Mouse (Mus musculus): ENCODE data around the gene Tango6.

The Tango6 gene

DNA sequence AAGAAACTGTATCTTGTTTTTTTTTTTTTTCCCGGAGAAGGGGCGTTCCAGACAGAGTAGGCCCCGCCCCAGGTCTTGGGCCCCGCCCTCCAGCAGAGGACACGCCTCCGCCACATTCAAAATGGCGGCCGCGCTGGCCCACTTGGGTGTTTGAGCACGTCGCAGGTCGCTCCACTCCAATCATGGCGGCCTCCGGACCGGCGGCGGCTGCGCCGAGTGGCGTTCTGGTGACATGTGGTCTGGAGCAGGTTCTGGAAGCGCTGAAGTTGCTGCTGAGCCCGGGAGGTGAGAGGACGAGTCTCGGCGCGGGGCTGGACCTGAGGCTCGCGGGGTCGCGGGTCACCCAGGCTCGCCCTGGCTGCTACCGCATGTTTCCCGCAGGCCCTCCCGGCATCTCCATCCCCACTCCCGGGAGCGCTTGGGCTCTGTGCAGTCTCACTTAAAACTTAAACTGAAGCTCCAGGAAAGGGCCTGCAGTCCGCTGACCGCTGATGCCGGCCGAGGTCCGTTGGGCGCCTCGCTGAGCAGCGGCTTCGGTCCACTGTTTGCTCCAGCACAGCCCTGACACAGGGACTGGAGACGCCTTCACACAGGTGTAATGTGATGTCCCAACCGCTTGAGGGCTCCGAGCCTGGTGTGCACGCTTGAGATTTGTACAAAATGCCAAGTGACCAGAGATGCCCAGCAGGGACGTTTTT, at the start of gene Tango6:
Gene Tango6, plus strand, starts transcription at position 98 of the 698 bp plus-strand sequence.
- in situ Hi-C loops (cut with MboI; ENCODE audit: unreplicated experiment in 2 of 2) = loop anchor here (25.0 kb wide), 2 partner anchors 754 to 904 kb away; partner anchors contain the start of genes Nob1 (in 1 of the 2), Psmd7 (in 1 of the 2) and Wwp2 (in 1 of the 2)

DNA sequence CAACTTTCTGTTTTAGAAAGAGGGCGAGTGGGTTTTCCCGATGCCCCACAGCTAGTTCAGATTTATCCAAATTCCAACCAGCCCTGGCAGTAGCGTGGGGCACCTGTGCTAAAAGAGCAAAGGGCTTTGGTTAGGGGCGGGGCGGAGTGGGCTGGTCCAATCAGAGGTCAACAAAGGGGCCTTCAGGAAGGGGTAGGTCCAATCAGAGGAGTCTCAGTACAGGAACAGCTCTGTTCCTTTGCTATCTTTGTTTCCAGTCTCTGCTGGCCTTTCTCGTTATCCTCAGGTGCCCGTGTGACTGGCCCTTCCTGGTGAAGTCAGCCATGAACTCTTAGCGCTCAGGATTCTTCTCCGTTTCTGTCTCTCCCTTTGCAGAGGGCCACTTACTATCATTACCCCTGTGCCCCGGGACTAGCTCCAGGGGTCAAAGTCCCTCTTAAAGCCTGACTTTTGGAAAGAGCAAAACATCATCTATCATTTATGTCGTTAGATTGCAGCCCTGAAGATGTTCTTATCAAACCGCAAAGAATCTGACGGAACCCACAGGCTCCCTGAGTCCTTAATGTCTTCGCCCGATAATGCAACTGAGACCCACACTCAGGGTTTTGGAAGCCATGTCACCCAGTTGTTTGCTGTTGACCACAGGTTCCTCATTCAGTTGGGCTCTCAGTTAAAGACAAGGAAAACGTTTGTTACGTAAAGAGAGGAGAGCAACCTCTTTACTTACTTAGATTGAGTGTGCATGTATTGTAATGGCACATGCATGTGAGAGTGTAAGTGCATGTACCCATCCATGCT, 49.3 kb upstream of the Tango6 start:
- in situ Hi-C loops (cut with MboI; ENCODE audit: unreplicated experiment in 2 of 2) = no loop called here

DNA sequence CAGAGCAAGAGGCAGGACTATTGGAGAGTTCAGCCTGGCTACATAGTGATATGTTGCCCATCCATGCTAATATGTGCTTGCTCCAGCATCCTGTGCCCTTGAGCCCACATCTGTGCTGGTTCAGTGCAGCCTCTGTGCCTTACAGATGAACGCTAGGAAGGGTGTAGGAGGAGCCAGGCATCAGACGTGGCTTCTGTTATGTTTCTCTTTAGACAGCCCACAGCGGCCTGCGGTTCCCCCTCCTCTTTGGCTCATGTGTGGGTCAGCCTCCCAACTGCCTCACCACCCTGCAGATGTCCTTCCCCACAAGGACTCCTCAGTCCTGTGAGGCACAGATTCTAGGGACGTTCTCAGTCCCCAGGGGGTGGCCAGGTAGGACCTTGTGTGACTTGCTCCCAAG, 47.6 kb upstream of the Tango6 start:
- in situ Hi-C loops (cut with MboI; ENCODE audit: unreplicated experiment in 2 of 2) = no loop called here

DNA sequence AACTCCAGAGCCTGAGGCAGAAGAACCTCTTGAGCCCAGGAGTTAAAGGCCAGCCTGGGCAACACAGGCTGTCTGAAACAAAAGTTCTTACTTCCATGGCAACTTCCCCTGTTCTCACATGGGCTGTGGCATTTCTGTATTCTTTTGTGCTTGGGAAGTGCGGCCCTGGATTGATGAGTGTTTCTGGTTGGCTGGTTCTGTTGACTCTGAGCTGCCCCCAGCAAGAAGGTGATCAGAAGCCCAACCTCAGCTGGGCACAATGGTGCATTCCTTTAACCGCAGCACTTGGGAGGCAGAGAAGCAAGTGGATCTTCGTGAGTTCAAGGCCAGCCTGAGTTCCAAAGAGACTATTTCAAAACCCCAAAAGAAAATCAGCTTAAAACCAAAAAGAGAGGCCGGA, 45.4 kb upstream of the Tango6 start:
- in situ Hi-C loops (cut with MboI; ENCODE audit: unreplicated experiment in 2 of 2) = no loop called here

DNA sequence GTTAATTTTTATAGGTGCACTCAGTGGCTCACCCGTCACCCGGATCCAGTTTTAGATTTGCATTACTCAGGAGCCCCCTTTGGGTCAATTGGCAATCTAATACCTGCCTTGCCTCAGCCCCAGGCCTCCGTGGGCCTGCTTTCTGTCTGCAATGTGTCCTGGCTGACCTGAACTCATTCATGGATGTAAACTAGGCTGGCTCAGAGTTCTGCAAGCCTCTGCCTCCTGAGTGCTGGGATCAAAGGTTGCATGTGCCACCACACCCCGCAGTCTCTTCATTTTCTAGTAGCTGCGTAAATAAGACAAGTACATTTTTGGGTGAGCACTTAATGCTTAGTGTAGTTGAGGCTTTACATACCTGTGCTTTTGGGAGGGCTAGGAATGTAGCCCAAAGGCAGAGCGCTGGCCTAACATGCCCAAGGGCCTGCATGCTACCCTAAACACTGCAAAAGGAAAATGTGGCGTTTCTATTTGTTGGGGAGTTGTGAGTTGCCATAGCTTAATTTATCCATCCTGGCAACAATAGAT, 44.0 kb upstream of the Tango6 start:
- in situ Hi-C loops (cut with MboI; ENCODE audit: unreplicated experiment in 2 of 2) = no loop called here

DNA sequence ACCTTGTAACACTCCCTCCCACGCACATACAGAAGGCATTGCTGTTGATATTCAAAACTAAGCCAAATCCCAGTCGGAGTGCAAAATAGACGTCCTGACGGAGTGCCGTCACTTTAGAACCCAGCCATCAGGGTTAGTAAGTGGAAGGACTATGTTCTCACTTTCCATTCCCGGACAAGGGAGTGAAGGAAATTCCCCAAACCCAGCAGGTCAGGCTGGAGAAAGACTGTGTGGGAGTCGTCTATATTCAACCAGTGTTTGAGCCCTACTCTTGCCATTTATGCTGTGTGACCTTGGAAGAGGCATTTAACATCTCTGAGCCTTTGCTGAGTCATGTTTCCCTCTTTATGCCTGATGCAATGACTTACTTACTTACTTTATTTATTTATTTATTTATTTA, 42.7 kb upstream of the Tango6 start:
- in situ Hi-C loops (cut with MboI; ENCODE audit: unreplicated experiment in 2 of 2) = loop anchor here (10.0 kb wide), 2 partner anchors 225 to 485 kb away; partner anchors contain the start of genes Zfp90 (in 2 of the 2) and Pla2g15 (in 1 of the 2)

DNA sequence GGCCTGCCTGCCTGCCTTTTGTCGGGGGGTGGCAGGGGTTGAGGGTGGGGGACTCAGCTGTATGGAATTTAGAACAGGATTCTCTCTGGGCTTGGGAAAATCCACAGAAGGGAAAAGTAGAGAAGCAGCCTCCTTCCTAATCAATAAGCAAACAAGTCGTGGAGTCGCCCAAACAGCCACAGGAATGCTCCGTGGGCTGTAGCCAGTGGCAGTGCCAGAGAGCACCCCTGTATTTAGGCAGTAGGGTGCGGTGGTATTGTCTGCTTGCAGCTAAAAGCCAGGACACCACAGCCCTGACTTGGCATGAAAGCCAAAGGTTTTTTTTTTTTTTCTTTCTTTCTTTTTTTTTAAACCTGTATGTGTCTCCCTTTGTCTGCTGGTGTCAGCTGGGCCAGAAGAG, 41.9 kb upstream of the Tango6 start:
- in situ Hi-C loops (cut with MboI; ENCODE audit: unreplicated experiment in 2 of 2) = loop anchor here (10.0 kb wide), 2 partner anchors 226 to 486 kb away; partner anchors contain the start of genes Zfp90 (in 2 of the 2) and Pla2g15 (in 1 of the 2)

DNA sequence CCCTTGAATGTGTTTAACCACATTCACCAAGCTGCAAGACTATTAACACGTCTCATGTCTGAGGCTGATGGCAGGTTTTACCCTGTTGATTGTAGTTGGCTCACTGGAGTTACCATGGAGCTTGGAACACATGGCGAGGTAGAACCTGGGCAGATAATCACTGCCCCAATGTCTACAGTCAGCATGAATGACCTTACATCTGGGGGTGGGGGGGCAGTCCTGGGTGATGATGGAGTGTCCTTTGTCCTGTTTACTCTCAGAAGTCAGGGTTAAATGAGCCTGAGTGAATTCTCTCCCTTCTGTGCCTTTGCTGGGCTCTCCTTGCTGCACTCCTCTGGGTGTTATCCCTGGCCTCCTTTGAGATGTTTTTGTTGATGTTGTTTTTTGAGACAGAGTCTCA, 40.7 kb upstream of the Tango6 start:
- in situ Hi-C loops (cut with MboI; ENCODE audit: unreplicated experiment in 2 of 2) = loop anchor here (10.0 kb wide), 2 partner anchors 227 to 487 kb away; partner anchors contain the start of genes Zfp90 (in 2 of the 2) and Pla2g15 (in 1 of the 2)

DNA sequence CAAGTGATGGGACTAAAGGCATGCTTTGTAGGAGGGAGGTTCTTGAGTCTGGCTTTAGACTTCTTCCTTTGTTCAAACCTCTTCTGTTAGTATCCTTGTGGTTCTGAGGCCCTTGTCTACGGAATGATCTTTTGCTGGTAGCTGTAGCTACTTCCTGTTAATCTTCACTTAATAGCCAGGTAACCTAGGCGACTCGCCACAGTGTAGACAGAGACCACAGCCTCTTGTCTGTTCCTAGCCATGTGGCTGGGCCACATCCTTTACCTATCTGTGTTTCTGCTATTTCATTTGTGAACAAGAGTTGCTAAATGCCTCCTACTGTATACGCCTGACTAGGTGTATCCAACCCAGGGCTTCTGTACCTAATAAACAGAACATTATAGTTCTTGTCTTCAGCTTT, 39.8 kb upstream of the Tango6 start:
- in situ Hi-C loops (cut with MboI; ENCODE audit: unreplicated experiment in 2 of 2) = loop anchor here (10.0 kb wide), 2 partner anchors 228 to 488 kb away; partner anchors contain the start of genes Zfp90 (in 2 of the 2) and Pla2g15 (in 1 of the 2)

DNA sequence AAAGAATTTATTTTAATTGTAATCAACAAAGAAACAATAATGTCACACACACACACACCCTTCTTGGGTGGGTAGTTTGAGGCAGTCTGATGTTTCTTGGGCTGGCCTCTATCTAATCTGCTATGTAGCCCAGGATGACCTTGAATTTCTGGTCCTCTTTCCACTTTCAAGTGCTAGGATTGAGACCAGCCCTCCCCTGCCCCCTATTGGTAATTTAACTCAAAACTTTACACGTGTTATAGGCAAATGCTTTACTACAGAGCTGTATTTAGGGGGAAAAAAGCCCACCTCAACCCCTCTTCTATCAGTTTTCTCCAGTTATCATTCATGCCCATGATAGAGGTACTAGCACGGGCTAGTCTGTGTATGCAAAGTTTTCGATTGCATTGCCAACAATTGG, 37.9 kb upstream of the Tango6 start:
- in situ Hi-C loops (cut with MboI; ENCODE audit: unreplicated experiment in 2 of 2) = loop anchor here (10.0 kb wide), 2 partner anchors 230 to 490 kb away; partner anchors contain the start of genes Zfp90 (in 2 of the 2) and Pla2g15 (in 1 of the 2)

DNA sequence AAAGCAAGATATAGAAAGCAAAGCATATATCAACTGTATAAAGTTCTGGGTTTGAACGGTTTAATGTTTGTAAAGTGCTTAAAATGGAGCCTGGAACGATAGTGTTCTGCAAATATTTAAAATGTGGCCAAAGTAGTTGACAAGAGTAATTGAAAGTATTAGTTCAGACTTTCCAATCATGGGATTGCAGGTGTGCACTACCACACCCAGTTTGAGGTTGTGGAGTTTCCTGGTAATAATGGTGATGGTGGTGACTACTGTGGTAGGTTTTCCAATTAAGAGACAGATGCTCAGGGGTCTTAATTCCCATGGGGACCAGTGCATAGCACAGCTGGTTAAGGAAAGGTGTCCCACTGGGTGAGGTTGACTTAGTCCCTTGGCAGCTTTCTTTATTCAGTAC, 36.7 kb upstream of the Tango6 start:
- in situ Hi-C loops (cut with MboI; ENCODE audit: unreplicated experiment in 2 of 2) = loop anchor here (10.0 kb wide), 2 partner anchors 231 to 491 kb away; partner anchors contain the start of genes Zfp90 (in 2 of the 2) and Pla2g15 (in 1 of the 2)

DNA sequence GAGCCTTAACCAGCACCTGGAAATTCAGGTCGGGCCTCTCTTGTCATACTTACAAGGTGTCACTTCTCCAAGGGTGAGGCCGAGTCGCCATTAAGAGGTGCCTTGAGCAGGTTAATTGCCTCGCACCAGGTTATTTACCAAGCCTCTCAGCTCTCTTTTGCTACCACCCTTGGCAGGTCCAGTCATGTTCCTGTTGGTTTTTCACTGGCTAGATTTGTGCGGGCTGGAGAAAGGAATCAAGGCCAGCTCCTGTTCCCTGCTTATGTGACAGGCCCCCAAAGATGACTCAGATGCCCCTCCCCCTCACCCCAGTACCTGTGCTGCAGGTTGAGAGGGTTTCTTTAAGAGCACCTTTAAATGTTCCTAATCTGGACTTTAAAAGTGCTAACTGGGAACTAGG, 36.1 kb upstream of the Tango6 start:
- in situ Hi-C loops (cut with MboI; ENCODE audit: unreplicated experiment in 2 of 2) = loop anchor here (10.0 kb wide), 2 partner anchors 232 to 492 kb away; partner anchors contain the start of genes Zfp90 (in 2 of the 2) and Pla2g15 (in 1 of the 2)

DNA sequence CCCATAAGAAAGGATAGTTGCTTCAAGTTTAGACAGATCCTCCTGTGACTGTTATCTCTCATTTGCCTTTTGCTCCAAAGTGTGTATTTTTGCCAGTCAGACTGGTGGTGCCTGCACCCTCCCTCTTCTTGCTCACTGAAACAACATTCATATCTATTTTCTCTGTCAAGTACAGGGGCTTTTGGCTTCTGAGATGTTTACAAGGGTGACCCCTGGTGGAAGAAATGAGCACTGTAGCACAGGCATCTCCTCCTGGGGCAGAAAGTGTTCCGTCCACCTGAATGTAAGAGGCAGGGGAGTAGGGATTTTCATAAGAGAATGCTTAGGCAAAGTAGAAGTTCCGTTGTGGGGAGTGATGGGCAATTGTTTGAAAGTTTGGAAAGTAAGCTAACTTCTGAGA, 35.5 kb upstream of the Tango6 start:
- in situ Hi-C loops (cut with MboI; ENCODE audit: unreplicated experiment in 2 of 2) = loop anchor here (10.0 kb wide), 2 partner anchors 233 to 493 kb away; partner anchors contain the start of genes Zfp90 (in 2 of the 2) and Pla2g15 (in 1 of the 2)

DNA sequence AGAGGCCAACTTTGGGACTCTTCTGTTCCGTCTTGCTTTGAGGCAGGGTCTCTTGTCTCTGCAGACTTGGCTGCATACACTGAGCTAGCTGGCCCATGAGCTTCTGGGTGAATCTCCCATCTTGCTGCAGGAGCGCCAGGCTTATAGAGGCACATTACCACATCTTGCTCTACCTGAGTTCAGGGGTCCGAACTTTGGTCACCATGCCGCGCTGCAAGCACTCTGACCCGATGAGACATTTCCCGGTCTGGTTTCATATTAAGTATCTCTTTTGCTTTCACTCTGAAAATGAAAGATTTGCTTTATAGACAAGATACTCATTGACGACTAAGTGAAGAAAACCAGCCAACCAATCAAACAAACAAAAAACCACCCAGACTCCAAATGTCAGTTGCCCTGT, 34.4 kb upstream of the Tango6 start:
- in situ Hi-C loops (cut with MboI; ENCODE audit: unreplicated experiment in 2 of 2) = loop anchor here (10.0 kb wide), 2 partner anchors 234 to 494 kb away; partner anchors contain the start of genes Zfp90 (in 2 of the 2) and Pla2g15 (in 1 of the 2)

DNA sequence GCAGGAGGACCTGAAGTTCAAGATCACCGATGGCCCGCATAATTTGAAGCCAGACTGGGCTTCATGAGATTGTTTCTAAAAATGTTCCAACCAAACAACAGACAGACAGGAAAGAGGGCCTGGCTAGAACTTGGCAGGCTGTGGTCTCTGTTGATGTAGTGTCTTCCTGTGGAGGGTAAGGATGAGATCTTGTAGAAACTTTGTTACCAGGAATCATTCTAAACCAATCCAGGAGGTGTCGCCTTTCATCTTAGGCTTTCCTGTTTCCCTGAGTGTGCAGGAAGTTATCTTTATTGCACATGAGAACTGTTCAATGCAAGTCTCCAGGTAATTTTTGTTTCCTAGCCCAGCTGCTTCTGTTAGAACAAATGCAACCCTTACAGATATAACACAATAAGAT, 30.9 kb upstream of the Tango6 start:
- in situ Hi-C loops (cut with MboI; ENCODE audit: unreplicated experiment in 2 of 2) = loop anchor here (25.0 kb wide), 3 partner anchors 390 to 690 kb away; partner anchors contain the start of genes Esrp2 (in 1 of the 2) and Slc12a4 (in 1 of the 2)

DNA sequence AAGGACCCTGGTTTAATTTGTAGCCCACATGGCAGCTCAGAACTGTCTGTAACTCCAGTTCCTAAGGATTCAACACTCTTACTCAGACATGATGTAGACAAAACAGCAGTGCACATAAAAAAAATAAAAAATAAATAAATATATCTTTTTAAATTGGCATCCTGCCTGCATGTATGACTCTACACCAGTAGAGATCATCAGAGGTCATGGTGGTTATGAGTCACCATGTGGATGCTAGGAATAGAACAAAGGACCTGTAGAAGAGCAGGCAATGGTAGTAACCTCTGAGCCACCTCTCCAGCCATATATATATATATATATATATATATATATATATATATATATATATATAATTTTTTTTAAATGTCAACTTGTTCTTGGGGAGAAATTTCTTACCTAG, 26.8 kb upstream of the Tango6 start:
- in situ Hi-C loops (cut with MboI; ENCODE audit: unreplicated experiment in 2 of 2) = loop anchor here (25.0 kb wide), 3 partner anchors 394 to 694 kb away; partner anchors contain the start of genes Esrp2 (in 1 of the 2) and Slc12a4 (in 1 of the 2)

DNA sequence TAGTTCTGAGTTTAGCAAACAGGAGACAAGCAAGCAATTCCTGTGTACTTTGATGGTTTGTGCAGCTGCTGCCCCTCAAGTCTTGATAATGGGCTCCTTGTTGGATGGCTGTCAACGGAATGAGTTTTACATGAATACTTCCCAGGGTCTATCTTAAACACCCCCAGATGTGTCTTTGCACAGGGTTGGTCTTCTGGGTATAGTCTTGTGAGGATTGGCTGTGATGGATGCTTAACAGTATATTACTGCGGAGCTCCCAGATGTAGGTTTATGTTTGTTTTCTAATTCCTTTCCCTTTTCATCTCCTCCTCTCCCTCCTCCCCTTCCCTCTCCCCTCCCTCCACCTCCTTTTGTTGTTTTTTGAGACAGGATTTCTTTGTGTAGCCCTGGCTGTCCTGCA, 10.1 kb upstream of the Tango6 start:
- in situ Hi-C loops (cut with MboI; ENCODE audit: unreplicated experiment in 2 of 2) = loop anchor here (25.0 kb wide), 3 partner anchors 410 to 710 kb away; partner anchors contain the start of genes Esrp2 (in 1 of the 2) and Slc12a4 (in 1 of the 2)

DNA sequence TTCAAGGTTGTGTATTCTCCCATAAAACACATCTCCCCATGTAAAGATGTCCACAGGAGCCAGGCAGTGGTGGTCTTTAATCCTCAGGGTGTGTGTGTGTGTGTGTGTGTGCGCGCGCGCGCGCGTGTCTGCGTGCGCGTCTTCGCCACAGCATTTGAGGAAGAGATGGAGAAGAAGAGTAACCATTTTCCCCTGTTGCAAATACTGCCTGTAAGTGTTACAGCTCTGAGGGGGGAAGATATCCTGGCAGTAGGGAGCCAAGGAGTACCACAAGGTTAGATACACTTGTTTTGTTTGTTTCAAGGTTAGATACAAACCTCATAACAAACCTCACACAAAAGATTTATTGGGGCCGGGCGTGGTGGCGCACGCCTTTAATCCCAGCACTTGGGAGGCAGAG, 8.6 kb upstream of the Tango6 start:
- in situ Hi-C loops (cut with MboI; ENCODE audit: unreplicated experiment in 2 of 2) = loop anchor here (25.0 kb wide), 3 partner anchors 412 to 712 kb away; partner anchors contain the start of genes Esrp2 (in 1 of the 2) and Slc12a4 (in 1 of the 2)

DNA sequence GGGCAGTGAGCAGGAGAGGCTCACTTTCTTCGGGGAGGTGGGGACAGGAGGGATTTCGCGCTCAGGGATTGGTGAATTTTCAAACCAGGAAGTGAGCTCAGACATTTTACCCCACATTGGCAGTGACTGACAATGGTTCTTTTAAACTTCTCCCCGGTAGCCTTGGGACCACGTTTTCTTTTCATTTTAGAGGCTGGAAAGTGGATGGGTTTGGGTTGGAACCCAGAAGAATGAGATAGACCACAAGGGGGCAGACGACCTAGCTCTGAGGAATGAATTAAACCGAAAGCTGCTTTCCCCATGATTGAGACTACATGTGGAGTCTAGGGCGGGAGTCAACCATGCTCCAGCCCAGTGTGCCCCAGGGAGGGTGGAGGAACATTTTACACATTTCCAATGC, 8.0 kb upstream of the Tango6 start:
- in situ Hi-C loops (cut with MboI; ENCODE audit: unreplicated experiment in 2 of 2) = loop anchor here (25.0 kb wide), 5 partner anchors 413 to 912 kb away; partner anchors contain the start of genes Esrp2 (in 1 of the 2), Nob1 (in 1 of the 2), Psmd7 (in 1 of the 2) and Slc12a4 (in 1 of the 2)

DNA sequence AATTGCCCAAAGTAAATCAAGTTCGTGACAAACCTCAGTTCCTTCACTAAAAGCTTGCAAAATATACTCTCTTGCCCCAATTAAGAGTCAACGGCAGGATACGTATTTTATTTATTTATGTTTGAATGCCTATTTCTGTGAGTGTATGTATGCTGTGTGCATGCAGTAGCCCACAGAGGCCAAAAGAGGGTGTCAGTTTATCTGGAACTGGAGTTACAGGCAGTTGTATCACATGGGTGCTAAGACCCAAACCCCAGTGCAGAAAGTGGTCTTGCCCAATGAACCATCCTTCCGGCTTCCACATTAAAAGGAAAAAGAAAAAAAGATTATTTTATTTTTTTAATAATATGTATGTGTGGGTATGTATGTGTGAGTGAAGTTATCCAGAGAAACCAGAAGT, 1.5 kb downstream of the Tango6 start:
- in situ Hi-C loops (cut with MboI; ENCODE audit: unreplicated experiment in 2 of 2) = loop anchor here (25.0 kb wide), 2 partner anchors 753 to 903 kb away; partner anchors contain the start of genes Nob1 (in 1 of the 2), Psmd7 (in 1 of the 2) and Wwp2 (in 1 of the 2)

Data from v-Abl transformed pro-B cells (cell line).